Mouse (Mus musculus): Measurements from ENCODE around the gene Rin1.
A peak's percentile ranks its signal among the peaks of the same experiment; 100 is the strongest.
"Not testable (repeated sequence)": the region's sequence is repeated elsewhere in the genome, so short reads cannot be mapped to it uniquely, and the experiment has no call there.

The Rin1 gene

GRCm38 (mm10) chr19:5068570-5069234 is 18.4 kb downstream of the Rin1 start:
- DNase-seq (ENCODE audit: low read depth, low spot score), result no peak

GRCm38 (mm10) chr19:5069486-5069885 is 19.2 kb downstream of the Rin1 start:
- no peak for DNase-seq (ENCODE audit: low read depth, low spot score)

GRCm38 (mm10) chr19:5069978-5070377 is 19.7 kb downstream of the Rin1 start:
- DNase-seq (ENCODE audit: low read depth, low spot score), result no peak

- DNase-seq (ENCODE audit: low read depth, low spot score), result no peak
Observed at GRCm38 (mm10) chr19:5071077-5071476, 20.8 kb downstream of the Rin1 start.

- peak; percentile 95 for DNase-seq (ENCODE audit: low read depth, low spot score)
Observed at GRCm38 (mm10) chr19:5071545-5072369, 21.5 kb downstream of the Rin1 start.

- DNase-seq (ENCODE audit: low read depth, low spot score), result peak; percentile 88
Observed at GRCm38 (mm10) chr19:5072389-5073019, 22.2 kb downstream of the Rin1 start.

GRCm38 (mm10) chr19:5073028-5073427 is 22.7 kb downstream of the Rin1 start:
- peak; percentile 90 for DNase-seq (ENCODE audit: low read depth, low spot score)

GRCm38 (mm10) chr19:5073518-5073917 is 23.2 kb downstream of the Rin1 start:
- DNase-seq (ENCODE audit: low read depth, low spot score), result no peak

GRCm38 (mm10) chr19:5079279-5079678 is 29.0 kb downstream of the Rin1 start:
- no peak for DNase-seq (ENCODE audit: low read depth, low spot score)

- DNase-seq (ENCODE audit: low read depth, low spot score), result no peak
Observed at GRCm38 (mm10) chr19:5082005-5082404, 31.7 kb downstream of the Rin1 start.

GRCm38 (mm10) chr19:5082596-5082995 is 32.3 kb downstream of the Rin1 start:
- DNase-seq (ENCODE audit: low read depth, low spot score), result no peak

GRCm38 (mm10) chr19:5083961-5084833 is 33.9 kb downstream of the Rin1 start:
- DNase-seq (ENCODE audit: low read depth, low spot score), result no peak

- DNase-seq (ENCODE audit: low read depth, low spot score), result no peak
Observed at GRCm38 (mm10) chr19:5084834-5085144, 34.5 kb downstream of the Rin1 start.

GRCm38 (mm10) chr19:5085145-5085863 is 35.0 kb downstream of the Rin1 start, which contains the start of gene Tmem151a:
Tmem151a (minus strand) TSS chr19:5085531.
- no peak for DNase-seq (ENCODE audit: low read depth, low spot score)

GRCm38 (mm10) chr19:5086533-5086932 is 36.3 kb downstream of the Rin1 start:
- DNase-seq (ENCODE audit: low read depth, low spot score), result not testable (repeated sequence)

- peak; percentile 100 for DNase-seq (ENCODE audit: low read depth, low spot score)
Observed at GRCm38 (mm10) chr19:5087884-5088728, 37.8 kb downstream of the Rin1 start, which contains the start of gene Yif1a. Yif1a (plus strand) TSS chr19:5088538.

- no peak for DNase-seq (ENCODE audit: low read depth, low spot score)
Observed at GRCm38 (mm10) chr19:5089324-5089723, 39.0 kb downstream of the Rin1 start.

- DNase-seq (ENCODE audit: low read depth, low spot score), result no peak
Observed at GRCm38 (mm10) chr19:5092083-5092482, 41.8 kb downstream of the Rin1 start.

- DNase-seq (ENCODE audit: low read depth, low spot score), result no peak
Observed at GRCm38 (mm10) chr19:5093481-5094242, 43.4 kb downstream of the Rin1 start.

Measured in ES-CJ7 (cell line).